Mouse (Mus musculus) layer of hippocampus, postnatal 36 days (tissue): ENCODE measurements at regions not wholly inside any gene's neighbourhood (a gene's known extent, or its start where the extent isn't known, plus 50 kb on each side); places are given as distances from the start of the nearest gene placed in this dataset.

Experiments used
- DNase-seq, 2 experiments: peaks; one replicate each; pipeline ENCODE4 v3.0.0; 2022

- no peak for DNase-seq
These were observed 55.7 kb downstream of the Otor start for GRCm38 (mm10) chr2:143133931-143134330.

- no peak for DNase-seq
These were observed 70.9 kb downstream of the Otor start for GRCm38 (mm10) chr2:143149189-143149588.

GRCm38 (mm10) chr2:143164081-143164984, 86.1 kb downstream of the Otor start:
- DNase-seq = no peak

GRCm38 (mm10) chr2:143166771-143167170, 88.5 kb downstream of the Otor start:
- DNase-seq = no peak

GRCm38 (mm10) chr2:143170648-143171047, 92.4 kb downstream of the Otor start:
- no peak for DNase-seq

GRCm38 (mm10) chr2:143184614-143185013, 106.3 kb downstream of the Otor start:
- DNase-seq = no peak

GRCm38 (mm10) chr2:143192256-143193164, 114.2 kb downstream of the Otor start:
- DNase-seq = no peak

GRCm38 (mm10) chr2:143193165-143193551, 114.9 kb downstream of the Otor start:
- no peak for DNase-seq

GRCm38 (mm10) chr2:143199583-143200249, 121.4 kb downstream of the Otor start:
- no peak for DNase-seq

GRCm38 (mm10) chr2:143206053-143206452, 127.8 kb downstream of the Otor start:
- no peak for DNase-seq

- DNase-seq = no peak
These were observed 128.9 kb downstream of the Otor start for GRCm38 (mm10) chr2:143207191-143207590.

GRCm38 (mm10) chr2:143217251-143217650, 139.0 kb downstream of the Otor start:
- no peak for DNase-seq

- peak; percentile 78 to 82 for DNase-seq
These were observed 139.6 kb downstream of the Otor start for GRCm38 (mm10) chr2:143217760-143218358.

- no peak for DNase-seq
These were observed 144.1 kb downstream of the Otor start for GRCm38 (mm10) chr2:143222326-143222725.

GRCm38 (mm10) chr2:143224410-143225130, 146.3 kb downstream of the Otor start:
- no peak for DNase-seq

GRCm38 (mm10) chr2:143233795-143234194, 155.5 kb downstream of the Otor start:
- DNase-seq = no peak

GRCm38 (mm10) chr2:143240274-143240673, 162.0 kb downstream of the Otor start:
- DNase-seq = no peak

GRCm38 (mm10) chr2:143243741-143244140, 165.5 kb downstream of the Otor start:
- no peak for DNase-seq

GRCm38 (mm10) chr2:143246131-143246665, 167.9 kb downstream of the Otor start:
- peak; percentile 26 to 44 for DNase-seq

- no peak for DNase-seq
These were observed 190.8 kb downstream of the Otor start for GRCm38 (mm10) chr2:143269026-143269425.

- no peak for DNase-seq
These were observed 192.6 kb downstream of the Otor start for GRCm38 (mm10) chr2:143270826-143271225.
